Mouse (Mus musculus) heart, embryonic 10.5 days (tissue): Measurements from ENCODE around the gene Ubac2. TPM values are rescaled to one million over a fixed set of nuclear protein-coding genes. Genes with fewer than 3 reads are reported as not detected.
"Not testable (repeated sequence)": the region's sequence is repeated elsewhere in the genome, so short reads cannot be mapped to it uniquely, and the experiment has no call there.

Source experiments
- DNase-seq: peaks from one replicate; pipeline ENCODE4 v3.0.0-alpha.2; 2017; ENCODE audit warnings: low spot score
- H3K27ac ChIP-seq: fragments of 300-500 bp; sonication (generic); 2 replicates; pipeline ENCODE4 v1.5.1; 2016; ENCODE audit warnings: mild to moderate bottlenecking
- H3K27me3 ChIP-seq: fragments of 300-500 bp; sonication (generic); 2 replicates; pipeline ENCODE4 v1.6.1; 2016; ENCODE audit warnings: mild to moderate bottlenecking; ENCODE audit not compliant: poor library complexity, insufficient read depth, severe bottlenecking
- H3K36me3 ChIP-seq: fragments of 300-500 bp; sonication (generic); 2 replicates; pipeline ENCODE4 v1.6.1; 2016; ENCODE audit warnings: mild to moderate bottlenecking, moderate library complexity
- H3K4me1 ChIP-seq: fragments of 300-500 bp; sonication (generic); 2 replicates; pipeline ENCODE4 v1.6.1; 2016; ENCODE audit warnings: mild to moderate bottlenecking
- H3K4me3 ChIP-seq: fragments of 300-500 bp; sonication (generic); 2 replicates; pipeline ENCODE4 v1.5.1; 2016; ENCODE audit warnings: mild to moderate bottlenecking, moderate library complexity
- H3K9me3 ChIP-seq: fragments of 300-500 bp; sonication (generic); 2 replicates; pipeline ENCODE4 v1.6.1; 2016; ENCODE audit warnings: mild to moderate bottlenecking, moderate library complexity
- WGBS: fragments of 180-500 bp; shearing (Covaris S2); methylation state at CpG from one replicate; pipeline ENCODE4 v1.1.7; 2016; 5-methylcytosine and 5-hydroxymethylcytosine counted together
- polyA plus RNA-seq: library from polyadenylated mRNA; unstranded; fragments of >200 nt; fragmentation: Nextera tagmentation; extraction: Ambion mirVana; gene quantifications from 2 replicates; pipeline ENCODE4 v1.2.1, GENCODE M21; 2016

The Ubac2 gene
- polyA plus RNA-seq: 63.4 and 68.7 TPM in 2 replicates

GRCm38 (mm10) chr14:121878176-121878858 lies at the start of gene Ubac2:
Gene Ubac2 (plus strand): TSS chr14:121878620.
- WGBS: under 1% methylated on average over 51 of the region's 61 CpGs
- peak within 1 kb of the TSS; percentile 96 for H3K4me3 ChIP-seq
- H3K4me1 ChIP-seq: peaks cover 21% of the 10 kb centered on the region
- 0 out of 2 replicates have a peak, but pooled peaks cover 2% of the 10 kb centered on the region for H3K36me3 ChIP-seq
- DNase-seq: peak; percentile 99
- H3K27ac ChIP-seq: peak within 1 kb of the TSS; percentile 95
- H3K9me3 ChIP-seq: no peaks in the 10 kb centered on the region
- no peaks in the 10 kb centered on the region for H3K27me3 ChIP-seq

DNA sequence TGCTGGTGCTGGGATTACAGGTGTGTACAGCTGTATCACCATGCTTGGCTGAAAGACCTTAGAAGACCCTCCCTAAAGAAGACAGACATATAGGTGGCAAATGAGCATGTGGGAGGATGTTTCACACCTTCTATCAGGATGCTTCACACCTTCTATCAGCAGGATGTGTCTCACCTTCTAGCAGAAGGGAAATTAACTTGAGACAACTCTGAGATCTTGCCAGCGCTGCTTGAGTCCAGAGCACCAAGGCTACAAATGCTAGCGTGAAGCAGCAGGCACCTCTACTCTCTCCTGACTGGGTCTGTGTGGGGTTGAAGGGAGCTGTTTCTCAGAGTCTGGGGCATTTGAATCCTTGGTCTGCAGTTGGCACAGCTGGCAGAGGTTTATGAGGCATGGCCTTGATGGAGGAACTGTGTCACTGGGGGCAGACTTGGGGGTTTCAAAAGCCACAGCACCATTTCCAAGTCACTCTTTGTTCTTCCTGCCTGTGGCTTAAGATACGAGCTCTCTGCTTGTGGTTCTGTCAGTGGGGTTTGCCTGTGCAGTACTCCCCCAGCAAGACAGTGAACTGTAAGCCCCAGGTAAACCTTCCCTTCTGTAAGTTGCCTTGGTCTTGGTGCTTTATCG lies 48.5 kb upstream of the Ubac2 start:
- 0 out of 2 replicates have a peak, but pooled peaks cover 6% of the 10 kb centered on the region for H3K4me1 ChIP-seq
- no peak overlapping the region for H3K27ac ChIP-seq
- H3K36me3 ChIP-seq: no peaks in the 10 kb centered on the region
- H3K9me3 ChIP-seq: 0 out of 2 replicates have a peak, but pooled peaks cover 2% of the 10 kb centered on the region
- WGBS: 73% methylated on average over 4 of the region's 4 CpGs
- no peak overlapping the region for H3K4me3 ChIP-seq
- no peaks in the 10 kb centered on the region for H3K27me3 ChIP-seq
- peak; percentile 51 for DNase-seq

- 78% methylated on average over 2 of the region's 2 CpGs for WGBS
- peaks cover 11% of the 10 kb centered on the region; the same call in 1 of the 2 replicates for H3K9me3 ChIP-seq
- H3K4me3 ChIP-seq: no peak overlapping the region
- H3K4me1 ChIP-seq: no peaks in the 10 kb centered on the region
- H3K27ac ChIP-seq: no peak overlapping the region
- no peaks in the 10 kb centered on the region for H3K27me3 ChIP-seq
- DNase-seq: no peak
- H3K36me3 ChIP-seq: no peaks in the 10 kb centered on the region
Measured at GRCm38 (mm10) chr14:121833001-121833520, 45.4 kb upstream of the Ubac2 start.

GRCm38 (mm10) chr14:121838161-121838560 lies 40.3 kb upstream of the Ubac2 start:
- H3K4me1 ChIP-seq: no peaks in the 10 kb centered on the region
- H3K36me3 ChIP-seq: no peaks in the 10 kb centered on the region
- no peaks in the 10 kb centered on the region for H3K27me3 ChIP-seq
- no peak overlapping the region for H3K27ac ChIP-seq
- no peak overlapping the region for H3K4me3 ChIP-seq
- WGBS: 83% methylated on average over 4 of the region's 4 CpGs
- H3K9me3 ChIP-seq: peaks cover 14% of the 10 kb centered on the region; the same call in 1 of the 2 replicates
- DNase-seq: no peak

DNA sequence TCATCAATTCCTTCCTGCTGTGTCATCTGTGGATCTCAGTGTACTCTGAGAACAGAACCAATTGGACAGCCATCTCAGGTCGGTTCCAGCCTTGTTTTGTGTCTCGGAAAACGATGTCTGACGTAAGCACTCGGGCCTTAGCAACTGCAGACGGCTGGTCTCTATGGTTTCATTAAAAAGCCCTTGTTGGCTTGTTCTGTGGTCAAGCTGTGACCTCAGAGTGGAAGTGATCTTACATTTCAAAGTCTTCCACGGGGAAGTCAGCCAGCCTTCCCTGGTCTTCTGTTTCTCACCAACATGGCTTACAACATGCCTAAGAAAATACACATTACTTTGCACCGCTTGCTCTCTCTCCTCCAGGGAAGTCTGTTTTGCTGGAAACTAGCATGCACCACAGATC lies 38.2 kb upstream of the Ubac2 start:
- Histone ChIP-seq H3K9me3 (peaks cover 9% of the 10 kb centered on the region; the same call in 1 of the 2 replicates), H3K36me3 (no peaks in the 10 kb centered on the region), H3K4me3 (no peak overlapping the region), H3K27me3 (no peaks in the 10 kb centered on the region), H3K4me1 (no peaks in the 10 kb centered on the region), H3K27ac (no peak overlapping the region)
- no peak for DNase-seq
- WGBS: 85% methylated on average over 8 of the region's 8 CpGs

DNA sequence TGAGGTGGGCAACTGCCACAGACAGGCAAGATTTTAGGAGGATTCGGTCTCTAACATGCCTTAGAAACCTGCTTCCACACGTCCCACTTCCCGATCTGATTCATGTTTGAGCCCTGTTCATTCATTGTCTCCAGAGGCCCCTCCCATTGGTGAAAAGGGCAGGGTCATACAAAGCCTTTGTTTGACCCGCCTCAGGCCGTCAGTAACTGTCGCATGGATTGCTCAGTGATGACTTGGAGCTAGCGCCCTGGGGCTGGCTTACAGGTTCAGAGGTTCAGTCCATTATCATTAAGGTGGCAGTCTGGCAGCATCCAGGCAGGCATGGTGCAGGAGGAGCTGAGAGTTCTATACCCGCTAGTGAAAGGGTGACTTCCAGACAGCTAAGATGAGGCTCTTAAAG lies 33.9 kb upstream of the Ubac2 start:
- no peak for DNase-seq
- Histone ChIP-seq H3K36me3 (no peaks in the 10 kb centered on the region), H3K4me3 (no peak overlapping the region), H3K4me1 (no peaks in the 10 kb centered on the region), H3K9me3 (no peaks in the 10 kb centered on the region), H3K27ac (no peak overlapping the region), H3K27me3 (no peaks in the 10 kb centered on the region)
- 74% methylated on average over 8 of the region's 8 CpGs for WGBS

DNA sequence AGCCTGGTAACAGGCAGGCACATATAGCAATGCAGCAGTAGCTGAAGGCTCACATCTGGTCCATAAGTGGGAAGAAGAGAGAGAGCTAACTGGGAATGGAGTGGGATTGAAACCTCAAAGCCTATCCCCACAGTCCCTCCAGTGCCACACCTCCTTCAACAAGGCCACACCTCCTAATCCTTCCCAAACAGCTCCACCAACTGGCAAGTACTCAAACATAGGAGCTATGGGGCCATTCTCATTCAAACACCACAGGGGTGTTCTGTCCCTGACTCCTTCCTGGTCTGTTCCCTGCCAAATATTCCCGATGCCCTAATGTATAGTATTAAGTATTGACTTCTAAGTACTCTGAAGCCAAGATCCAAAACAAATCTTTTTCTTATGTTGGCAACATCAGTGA lies 27.2 kb upstream of the Ubac2 start:
- Histone ChIP-seq H3K4me3 (no peak overlapping the region), H3K4me1 (no peaks in the 10 kb centered on the region), H3K27ac (no peak overlapping the region), H3K9me3 (no peaks in the 10 kb centered on the region), H3K27me3 (no peaks in the 10 kb centered on the region), H3K36me3 (no peaks in the 10 kb centered on the region)
- no peak for DNase-seq
- 94% methylated on average over 1 of the region's 1 CpGs for WGBS

DNA sequence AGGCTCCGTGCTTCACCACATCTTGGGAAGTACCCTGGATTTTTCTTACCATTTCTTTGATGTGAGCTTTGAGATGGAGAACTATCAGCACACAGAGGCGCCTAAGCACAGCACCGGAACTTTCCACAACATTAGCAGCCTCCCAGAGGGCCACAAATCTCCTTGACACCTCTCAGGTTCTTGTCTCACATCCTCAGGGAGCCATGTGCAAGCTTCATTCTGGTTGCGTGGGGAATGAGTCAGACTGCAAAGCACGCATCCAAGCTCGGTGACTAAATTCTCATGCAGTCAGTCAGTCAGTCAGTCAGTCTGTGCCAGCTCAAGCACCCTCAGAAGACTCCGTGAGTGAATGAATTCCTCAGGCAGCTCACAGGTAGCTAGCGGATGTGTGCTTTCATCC lies 25.9 kb upstream of the Ubac2 start:
- no peak overlapping the region for H3K4me3 ChIP-seq
- no peaks in the 10 kb centered on the region for H3K27me3 ChIP-seq
- no peaks in the 10 kb centered on the region for H3K9me3 ChIP-seq
- DNase-seq: no peak
- no peak overlapping the region for H3K27ac ChIP-seq
- WGBS: 66% methylated on average over 8 of the region's 8 CpGs
- H3K36me3 ChIP-seq: no peaks in the 10 kb centered on the region
- H3K4me1 ChIP-seq: no peaks in the 10 kb centered on the region

GRCm38 (mm10) chr14:121865162-121865561 lies 13.3 kb upstream of the Ubac2 start:
- not testable (repeated sequence) for H3K9me3 ChIP-seq, H3K27ac ChIP-seq, H3K4me3 ChIP-seq, H3K36me3 ChIP-seq, H3K27me3 ChIP-seq, DNase-seq, H3K4me1 ChIP-seq
- WGBS: 4% methylated on average over 2 of the region's 2 CpGs

DNA sequence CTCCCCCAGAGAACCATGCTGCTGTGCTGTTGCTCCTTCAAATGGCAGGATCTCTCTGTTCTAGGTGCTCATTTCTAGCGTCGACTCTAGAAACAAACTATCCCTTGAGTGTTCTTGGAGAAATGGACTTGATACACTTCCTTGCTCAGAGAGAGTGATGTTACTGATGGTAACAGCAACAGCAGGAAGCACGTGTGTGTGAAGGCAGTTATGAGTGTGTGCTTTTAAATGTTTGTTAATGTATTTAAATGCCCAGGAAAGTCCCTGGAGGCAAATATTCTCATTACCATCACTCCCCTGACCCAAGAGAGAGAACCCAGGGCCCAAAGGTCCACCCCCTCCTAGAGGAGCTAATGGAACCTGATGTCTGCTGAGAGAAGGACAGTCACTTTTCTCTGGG lies 11.8 kb upstream of the Ubac2 start:
- H3K4me1 ChIP-seq: no peaks in the 10 kb centered on the region
- H3K4me3 ChIP-seq: no peak overlapping the region
- DNase-seq: no peak
- 0 out of 2 replicates have a peak, but pooled peaks cover 7% of the 10 kb centered on the region for H3K27me3 ChIP-seq
- H3K36me3 ChIP-seq: no peaks in the 10 kb centered on the region
- H3K9me3 ChIP-seq: no peaks in the 10 kb centered on the region
- WGBS: 76% methylated on average over 3 of the region's 3 CpGs
- no peak overlapping the region for H3K27ac ChIP-seq

DNA sequence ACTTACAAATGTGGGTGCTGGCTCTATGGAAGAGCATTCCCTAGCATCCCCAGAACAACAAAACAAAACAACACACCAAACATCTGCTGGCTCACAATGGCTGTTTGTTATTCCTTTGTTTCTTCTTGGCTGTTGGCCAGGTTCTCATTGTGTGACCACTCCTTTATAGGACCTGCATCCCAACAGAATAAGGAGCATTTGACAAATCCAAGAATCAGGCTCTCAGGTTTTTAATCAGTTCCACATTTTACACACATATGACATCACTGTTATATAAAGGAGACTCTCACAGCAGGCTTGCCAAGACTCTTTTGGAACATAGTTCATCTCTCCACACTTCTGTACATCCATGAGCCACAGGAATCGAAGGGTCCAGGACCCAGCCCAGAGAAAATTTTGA lies 9.3 kb upstream of the Ubac2 start:
- Histone ChIP-seq H3K4me3 (no peak overlapping the region), H3K27ac (no peak overlapping the region), H3K27me3 (0 out of 2 replicates have a peak, but pooled peaks cover 3% of the 10 kb centered on the region), H3K36me3 (no peaks in the 10 kb centered on the region), H3K4me1 (no peaks in the 10 kb centered on the region), H3K9me3 (no peaks in the 10 kb centered on the region)
- 66% methylated on average over 1 of the region's 1 CpGs for WGBS
- DNase-seq: no peak

DNA sequence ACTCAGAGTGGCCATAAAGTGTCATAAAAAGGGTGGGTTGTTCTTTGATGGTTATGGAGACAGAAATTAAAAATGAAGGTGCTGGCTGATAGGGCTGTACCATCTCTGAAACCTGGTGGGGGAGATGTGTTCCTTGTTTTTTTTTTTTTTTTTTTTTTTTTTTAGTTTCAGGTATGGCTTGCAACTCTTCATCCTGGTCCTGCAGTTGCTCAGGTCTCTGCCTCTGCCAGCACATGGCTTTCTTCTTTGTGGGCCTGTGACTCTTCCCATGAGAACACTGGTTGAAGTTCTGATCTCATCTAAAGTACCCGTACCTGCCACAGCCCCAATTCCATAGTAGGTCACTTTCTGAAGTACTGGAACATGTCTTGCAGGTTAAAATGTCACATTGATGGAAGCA lies 5.7 kb upstream of the Ubac2 start:
- Histone ChIP-seq H3K9me3 (no peaks in the 10 kb centered on the region), H3K4me1 (no peaks in the 10 kb centered on the region), H3K27me3 (0 out of 2 replicates have a peak, but pooled peaks cover 3% of the 10 kb centered on the region), H3K36me3 (no peaks in the 10 kb centered on the region), H3K4me3 (no peak overlapping the region), H3K27ac (no peak overlapping the region)
- DNase-seq: no peak
- 76% methylated on average over 1 of the region's 1 CpGs for WGBS

DNA sequence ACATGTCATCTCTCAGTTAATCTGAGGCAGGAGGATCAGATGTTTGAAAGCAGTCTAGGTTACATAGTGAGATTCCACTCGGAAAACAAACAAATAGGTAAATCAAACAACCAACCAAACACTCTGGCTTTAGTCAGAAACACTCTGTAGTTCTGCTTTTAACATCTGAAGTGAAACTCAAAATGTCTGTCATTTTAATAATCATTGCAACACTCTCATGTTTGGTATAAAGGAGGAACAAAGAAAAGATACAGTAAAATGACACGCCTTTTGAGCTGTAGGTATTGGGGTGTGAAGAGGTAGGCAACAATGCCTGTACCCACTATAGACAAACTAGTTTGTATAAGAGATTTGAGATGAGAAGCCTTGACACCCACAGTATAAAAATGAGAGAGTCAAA lies 5.2 kb upstream of the Ubac2 start:
- H3K4me1 ChIP-seq: no peaks in the 10 kb centered on the region
- 65% methylated on average over 2 of the region's 2 CpGs for WGBS
- no peak for DNase-seq
- no peaks in the 10 kb centered on the region for H3K9me3 ChIP-seq
- no peak overlapping the region for H3K4me3 ChIP-seq
- H3K27me3 ChIP-seq: 0 out of 2 replicates have a peak, but pooled peaks cover 3% of the 10 kb centered on the region
- H3K27ac ChIP-seq: no peak overlapping the region
- no peaks in the 10 kb centered on the region for H3K36me3 ChIP-seq
